12 mouse cellular contexts compared by ENCODE assay signal in the genomic region with DNA sequence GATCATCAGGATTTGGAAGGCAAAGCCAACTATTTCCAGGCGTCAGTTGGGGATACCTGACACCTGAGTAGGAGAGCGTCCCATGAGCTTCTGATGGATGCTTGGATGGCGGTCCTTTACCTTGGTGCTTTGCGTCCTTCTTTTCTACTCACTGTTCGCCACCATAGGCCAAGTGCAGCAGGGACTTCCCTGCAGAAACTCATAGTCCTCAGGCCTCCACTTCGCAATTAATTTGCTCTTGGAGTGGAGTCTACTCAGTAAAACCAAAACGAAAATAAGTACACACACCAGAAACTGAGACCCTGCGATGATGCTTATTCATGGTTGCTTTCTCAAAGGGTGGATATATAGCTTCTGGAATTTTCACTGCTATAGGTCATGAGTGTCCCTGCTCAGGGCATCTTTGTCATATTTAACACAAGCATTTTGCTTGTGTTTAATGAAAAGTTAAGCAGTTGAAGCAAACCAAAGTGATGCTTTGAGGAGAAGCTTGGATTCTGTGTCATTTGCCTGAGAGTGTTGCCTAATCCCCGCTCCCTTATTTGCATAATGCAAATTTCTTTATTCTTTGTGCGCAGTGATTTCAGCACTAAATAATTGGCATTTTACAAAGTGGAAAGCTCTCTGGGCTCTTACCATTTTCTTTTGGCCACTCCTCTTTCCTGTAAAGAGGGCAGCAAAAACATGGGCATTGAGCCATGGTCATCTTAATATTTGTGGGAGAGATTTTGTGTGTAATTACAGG.
"Had no signal": no experiment of that assay in that cellular context is flagged by ENCODE, and none has a peak within 500 bp of the region (broad histone marks: within the 10 kb centered on the region; RNA-seq: fewer than 3 reads in every experiment).

No protein-coding gene starts in this region.

- DNase-seq: kidney, postnatal 36 days; liver, embryonic 13.5 days; lung, embryonic 14.5 days; right cerebral cortex, postnatal 14 days; right cerebral cortex, postnatal 4 days; thymus, postnatal 25 days had no signal

- H3K4me1 ChIP-seq: liver, embryonic 13.5 days; stomach, embryonic 15.5 days had no signal

- ATAC-seq: intestine, postnatal 0 days; lung, postnatal 0 days; midbrain, embryonic 13.5 days; midbrain, embryonic 16.5 days had no signal

- H3K4me3 ChIP-seq: liver, embryonic 13.5 days; midbrain, embryonic 13.5 days; stomach, embryonic 15.5 days had no signal

- H3K27ac ChIP-seq: liver, embryonic 13.5 days; macrophage; midbrain, embryonic 13.5 days; stomach, embryonic 15.5 days had no signal

- H3K9ac ChIP-seq: liver, embryonic 13.5 days; lung, embryonic 14.5 days; midbrain, embryonic 13.5 days; stomach, embryonic 15.5 days had no signal

- H3K36me3 ChIP-seq: liver, embryonic 13.5 days; stomach, embryonic 15.5 days had no signal

- H3K9me3 ChIP-seq: liver, embryonic 13.5 days; midbrain, embryonic 13.5 days; stomach, embryonic 15.5 days had no signal

- H3K27me3 ChIP-seq: liver, embryonic 13.5 days; midbrain, embryonic 13.5 days; stomach, embryonic 15.5 days had no signal

- H3K4me2 ChIP-seq: liver, embryonic 13.5 days; lung, embryonic 14.5 days; midbrain, embryonic 13.5 days; stomach, embryonic 15.5 days had no signal
